Mouse (Mus musculus) embryonic fibroblast, embryonic 13.5 days (primary cell): ENCODE results near the gene Mustn1.

Experiments
- CTCF ChIP-seq: IDR thresholded peaks from 2 replicates; pipeline ENCODE4 v1.5.1; 2011; ENCODE audit warnings: mild to moderate bottlenecking, control low read depth, low read length, moderate library complexity, borderline replicate concordance; ENCODE audit not compliant: insufficient read depth
- POLR2A ChIP-seq: IDR thresholded peaks from 2 replicates; pipeline ENCODE4 v1.6.1; 2011; ENCODE audit warnings: low read depth, mild to moderate bottlenecking, control low read depth, low read length, moderate library complexity

GRCm38 (mm10) chr14:30880251-30880650 lies 1.3 kb downstream of the Mustn1 start:
- TF ChIP-seq CTCF: no peak
- TF ChIP-seq POLR2A: no peak
